Mouse (Mus musculus): ENCODE results near the gene Anks4b. TPM values are rescaled to one million over a fixed set of nuclear protein-coding genes. Genes with fewer than 3 reads are reported as not detected.

Anks4b gene
- polyA plus RNA-seq, 1 experiment from 2014 or later = 0.05 TPM

Other genes starting within 250 kb of the Anks4b start
- not detected in 2 replicates for gene Dnah3, start 78.6 kb upstream of the Anks4b start, polyA plus RNA-seq (2016; fragmentation: Nextera tagmentation; extraction: Ambion mirVana)
- 22.3 and 22.6 TPM in 2 replicates for gene Tmem159, start 71.5 kb upstream of the Anks4b start, polyA plus RNA-seq (2016; fragmentation: Nextera tagmentation; extraction: Ambion mirVana)
- not detected in 2 replicates for gene Zp2, start 28.6 kb upstream of the Anks4b start, polyA plus RNA-seq (2016; fragmentation: Nextera tagmentation; extraction: Ambion mirVana)
- 0.40 and 0.93 TPM in 2 replicates for gene Crym, start 28.3 kb downstream of the Anks4b start, polyA plus RNA-seq (2016; fragmentation: Nextera tagmentation; extraction: Ambion mirVana)
- gene Abca14, start 30.1 kb downstream of the Anks4b start, polyA plus RNA-seq (2016; fragmentation: Nextera tagmentation; extraction: Ambion mirVana) = not detected in 2 replicates
- gene Abca15, start 154.8 kb downstream of the Anks4b start, polyA plus RNA-seq (2016; fragmentation: Nextera tagmentation; extraction: Ambion mirVana) = not detected in 2 replicates
- not detected in 2 replicates for gene Abca16, start 235.8 kb downstream of the Anks4b start, polyA plus RNA-seq (2016; fragmentation: Nextera tagmentation; extraction: Ambion mirVana)

Data from heart, embryonic 12.5 days (tissue).